In genomic region chr19:36373056-36373621, GRCm38 (mm10) we compare ENCODE assay signal across 31 mouse cellular contexts. TPM values are rescaled to one million over a fixed set of nuclear protein-coding genes. Genes with fewer than 3 reads are reported as not detected.
DNase-seq lines count a peak whose midpoint lies in the region; ATAC-seq lines count a peak whose summit lies in the region.
"Had no signal": no experiment of that assay in that cellular context is flagged by ENCODE, and none has a peak within 500 bp of the region (broad histone marks: within the 10 kb centered on the region; RNA-seq: fewer than 3 reads in every experiment).

No protein-coding gene starts in this region.

- H3K27me3 ChIP-seq in heart, embryonic 14.5 days (ENCODE audit: control insufficient read depth, insufficient read depth, low read length): no peaks in the 10 kb centered on the region
- no peaks in the 10 kb centered on the region for H3K27me3 ChIP-seq in midbrain, embryonic 11.5 days (ENCODE audit: control insufficient read depth, insufficient read depth, low read length)
- H3K27me3 ChIP-seq in midbrain, embryonic 15.5 days (replicated peaks): no peaks in the 10 kb centered on the region
- H3K27me3 ChIP-seq: CH12.LX; stomach, embryonic 15.5 days had no signal

- H3K9me3 ChIP-seq in heart, embryonic 14.5 days (ENCODE audit: control insufficient read depth, low read length): no peaks in the 10 kb centered on the region
- no peaks in the 10 kb centered on the region for H3K9me3 ChIP-seq in midbrain, embryonic 11.5 days (ENCODE audit: control insufficient read depth, low read length)
- H3K9me3 ChIP-seq in midbrain, embryonic 15.5 days: no peaks in the 10 kb centered on the region
- H3K9me3 ChIP-seq: heart, embryonic 10.5 days; stomach, embryonic 15.5 days had no signal

- 36% methylated on average over 6 of the region's 6 CpGs for WGBS in heart, embryonic 14.5 days
- 60% methylated on average over 6 of the region's 6 CpGs for WGBS in midbrain, embryonic 11.5 days
- 40% methylated on average over 6 of the region's 6 CpGs for WGBS in midbrain, embryonic 15.5 days

- peaks cover 9 to 25% of the 10 kb centered on the region in 2 experiments for H3K4me1 ChIP-seq in heart, embryonic 14.5 days (ENCODE audit: control insufficient read depth in 2 of 2, insufficient read depth in 2 of 2, low read length in 2 of 2)
- no peaks in the 10 kb centered on the region for H3K4me1 ChIP-seq in midbrain, embryonic 11.5 days (ENCODE audit: control insufficient read depth, insufficient read depth, low read length)
- no peaks in the 10 kb centered on the region for H3K4me1 ChIP-seq in midbrain, embryonic 15.5 days
- H3K4me1 ChIP-seq: stomach, embryonic 15.5 days had no signal

- no peak overlapping the region for H3K4me3 ChIP-seq in heart, embryonic 14.5 days (ENCODE audit: control insufficient read depth in 1 of 2, insufficient read depth in 1 of 2, low read depth in 1 of 2, low read length in 2 of 2)
- no peak overlapping the region for H3K4me3 ChIP-seq in midbrain, embryonic 11.5 days (ENCODE audit: low read depth, low read length)
- H3K4me3 ChIP-seq in midbrain, embryonic 15.5 days: no peak overlapping the region
- H3K4me3 ChIP-seq: erythroblast, embryonic 14.5 days; heart, embryonic 10.5 days; stomach, embryonic 15.5 days had no signal

- peak; percentile 9 for DNase-seq in embryo, embryonic 10 days (ENCODE audit: low spot score)
- no peak for DNase-seq in embryo, embryonic 9.5 days (ENCODE audit: extremely low spot score)
- no peak for DNase-seq in heart, adult 9 months (ENCODE audit: low spot score in 2 of 2)
- DNase-seq in midbrain, embryonic 11.5 days (ENCODE audit: low spot score, missing footprints): peak; percentile 84
- DNase-seq: adrenal gland, adult 2 months; adrenal gland, postnatal 36 days; cerebellum, adult 2 months; cerebellum, postnatal 14 days; gastrocnemius, postnatal 10 days; heart, postnatal 14 days; kidney, postnatal 10 days; layer of hippocampus, adult 9-11 months; liver; lung, adult 2 months; lung, postnatal 10 days; right cerebral cortex, postnatal 25 days; thymus, postnatal 14 days had no signal

- H3K27ac ChIP-seq in heart, embryonic 14.5 days (replicated peaks in 1 of 2; ENCODE audit: control insufficient read depth in 1 of 2, insufficient read depth in 1 of 2, low read depth in 2 of 2, low read length in 2 of 2): no peak overlapping the region
- no peak overlapping the region for H3K27ac ChIP-seq in midbrain, embryonic 11.5 days (ENCODE audit: low read depth, low read length)
- H3K27ac ChIP-seq in midbrain, embryonic 15.5 days: no peak overlapping the region
- H3K27ac ChIP-seq: heart, embryonic 10.5 days; hindbrain, embryonic 14.5 days; liver, embryonic 14.5 days; macrophage; stomach, embryonic 15.5 days had no signal

- no peak for ATAC-seq in heart, embryonic 14.5 days (ENCODE audit: insufficient number of reproducible peaks, insufficient read depth, low FRiP score, low read depth)
- no peak for ATAC-seq in midbrain, embryonic 11.5 days (ENCODE audit: low FRiP score)
- no peak for ATAC-seq in midbrain, embryonic 15.5 days (replicated peaks)
- no peak for ATAC-seq in frontal cortex, adult (ENCODE audit: low TSS enrichment)
- ATAC-seq: activated CD4-positive, CD25-positive, alpha-beta regulatory T cell, adult 4 months; forebrain, embryonic 16.5 days; intestine, postnatal 0 days; midbrain, embryonic 16.5 days had no signal

- H3K9ac ChIP-seq in heart, embryonic 14.5 days (ENCODE audit: low read length): no peak overlapping the region
- no peak overlapping the region for H3K9ac ChIP-seq in midbrain, embryonic 11.5 days (ENCODE audit: low read length)
- no peak overlapping the region for H3K9ac ChIP-seq in midbrain, embryonic 15.5 days
- H3K9ac ChIP-seq: hindbrain, embryonic 14.5 days; liver, embryonic 14.5 days; stomach, embryonic 15.5 days had no signal

- H3K36me3 ChIP-seq in heart, embryonic 14.5 days (ENCODE audit: control insufficient read depth, insufficient read depth, low read length): no peaks in the 10 kb centered on the region
- no peaks in the 10 kb centered on the region for H3K36me3 ChIP-seq in midbrain, embryonic 11.5 days (ENCODE audit: control insufficient read depth, insufficient read depth, low read length)
- no peaks in the 10 kb centered on the region for H3K36me3 ChIP-seq in midbrain, embryonic 15.5 days (replicated peaks)
- H3K36me3 ChIP-seq: heart, embryonic 10.5 days; stomach, embryonic 15.5 days had no signal

- peak overlapping the region; percentile 14; the same call in 1 of the 2 replicates for H3K4me2 ChIP-seq in heart, embryonic 14.5 days (ENCODE audit: low read length)
- H3K4me2 ChIP-seq in midbrain, embryonic 11.5 days: no peak overlapping the region
- no peak overlapping the region for H3K4me2 ChIP-seq in midbrain, embryonic 15.5 days
- H3K4me2 ChIP-seq: hindbrain, embryonic 14.5 days; stomach, embryonic 15.5 days had no signal

RNA-seq across cellular contexts. Expression of gene Pcgf5, which starts 25.0 kb away (rescaled TPM):
- polyA plus RNA-seq in heart, embryonic 14.5 days (2014; fragmentation: Nextera tagmentation; extraction: Ambion mirVana): 49.9 and 53.7 TPM in 2 replicates
- polyA plus RNA-seq in midbrain, embryonic 11.5 days (2014; fragmentation: Nextera tagmentation; extraction: Ambion mirVana): 10.2 and 10.9 TPM in 2 replicates
- polyA plus RNA-seq in midbrain, embryonic 15.5 days (2015; fragmentation: Nextera tagmentation; extraction: Ambion mirVana): 8.4 and 9.9 TPM in 2 replicates

Comparison
In these comparisons a context has a peak if more than half of its experiments do, and no peak if none do; other contexts are left out.
1. DNase-seq: peak in embryo, embryonic 10 days (single experiment) and midbrain, embryonic 11.5 days (single experiment); none in embryo, embryonic 9.5 days (single experiment) and heart, adult 9 months (0 of 2).